Mouse (Mus musculus): ENCODE measurements around the gene Ifih1. TPM values are rescaled to one million over a fixed set of nuclear protein-coding genes. Genes with fewer than 3 reads are reported as not detected.

Gene Ifih1
- polyA plus RNA-seq, 1 experiment from 2014 or later = 0.93 TPM

- Histone ChIP-seq H3K36me3 (replicated peaks) (no peaks in the 10 kb centered on the region), H3K27me3 (replicated peaks) (no peaks in the 10 kb centered on the region), H3K9me3 (no peaks in the 10 kb centered on the region), H3K4me1 (no peaks in the 10 kb centered on the region), H3K27ac (no peak within 1 kb of the TSS), H3K4me2 (no peak within 1 kb of the TSS), H3K9ac (no peak within 1 kb of the TSS), H3K4me3 (no peak within 1 kb of the TSS)
- WGBS = 82% methylated on average over 12 of the region's 12 CpGs
- ATAC-seq (replicated peaks) = no peak
These were observed 72.3 kb downstream of the Ifih1 start, which contains the start of gene Fap for GRCm38 (mm10) chr2:62573753-62574159. Fap (minus strand) TSS chr2:62574075.

DNA sequence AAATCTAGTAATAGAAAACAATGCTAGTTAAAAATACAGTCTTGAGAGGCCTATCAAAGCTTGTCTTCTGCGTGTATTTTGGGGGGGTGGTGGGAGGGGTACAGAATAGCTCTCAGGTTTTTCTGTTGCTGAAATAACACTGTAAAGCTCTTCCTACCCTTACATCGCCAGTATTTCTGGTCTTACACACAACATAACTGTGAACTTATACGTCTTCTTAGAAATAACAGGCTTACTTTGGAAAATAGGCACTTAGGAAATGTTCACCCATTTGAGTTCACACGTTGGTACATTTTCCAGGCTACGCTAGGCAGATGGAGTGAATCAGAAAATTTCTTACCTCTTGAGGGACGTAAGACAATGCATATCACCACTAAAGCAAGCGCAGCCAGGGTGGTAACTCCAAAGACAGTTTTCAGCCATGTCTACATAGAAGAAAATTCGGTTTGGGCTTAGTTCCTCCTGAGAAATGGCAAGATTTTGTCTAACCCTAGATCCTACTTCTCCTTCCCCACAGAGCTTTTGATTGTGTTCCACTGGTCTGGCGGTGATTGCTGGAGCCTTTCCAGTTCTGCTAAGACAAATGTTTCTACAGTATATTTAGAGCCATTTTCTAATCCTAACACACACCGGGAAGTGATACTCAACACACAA lies 72.8 kb downstream of the Ifih1 start:
- Histone ChIP-seq H3K9ac (no peak overlapping the region), H3K27me3 (replicated peaks) (no peaks in the 10 kb centered on the region), H3K4me1 (no peaks in the 10 kb centered on the region), H3K27ac (no peak overlapping the region), H3K4me2 (no peak overlapping the region), H3K36me3 (replicated peaks) (no peaks in the 10 kb centered on the region), H3K9me3 (no peaks in the 10 kb centered on the region), H3K4me3 (no peak overlapping the region)
- WGBS = 85% methylated on average over 10 of the region's 10 CpGs
- no peak for ATAC-seq (replicated peaks)

- WGBS = 87% methylated on average over 1 of the region's 1 CpGs
- Histone ChIP-seq H3K9me3 (no peaks in the 10 kb centered on the region), H3K9ac (no peak overlapping the region), H3K36me3 (replicated peaks) (no peaks in the 10 kb centered on the region), H3K4me2 (no peak overlapping the region), H3K4me3 (no peak overlapping the region), H3K4me1 (no peaks in the 10 kb centered on the region), H3K27ac (no peak overlapping the region), H3K27me3 (replicated peaks) (no peaks in the 10 kb centered on the region)
- no peak for ATAC-seq (replicated peaks)
These were observed 81.4 kb downstream of the Ifih1 start for GRCm38 (mm10) chr2:62564687-62565086.

DNA sequence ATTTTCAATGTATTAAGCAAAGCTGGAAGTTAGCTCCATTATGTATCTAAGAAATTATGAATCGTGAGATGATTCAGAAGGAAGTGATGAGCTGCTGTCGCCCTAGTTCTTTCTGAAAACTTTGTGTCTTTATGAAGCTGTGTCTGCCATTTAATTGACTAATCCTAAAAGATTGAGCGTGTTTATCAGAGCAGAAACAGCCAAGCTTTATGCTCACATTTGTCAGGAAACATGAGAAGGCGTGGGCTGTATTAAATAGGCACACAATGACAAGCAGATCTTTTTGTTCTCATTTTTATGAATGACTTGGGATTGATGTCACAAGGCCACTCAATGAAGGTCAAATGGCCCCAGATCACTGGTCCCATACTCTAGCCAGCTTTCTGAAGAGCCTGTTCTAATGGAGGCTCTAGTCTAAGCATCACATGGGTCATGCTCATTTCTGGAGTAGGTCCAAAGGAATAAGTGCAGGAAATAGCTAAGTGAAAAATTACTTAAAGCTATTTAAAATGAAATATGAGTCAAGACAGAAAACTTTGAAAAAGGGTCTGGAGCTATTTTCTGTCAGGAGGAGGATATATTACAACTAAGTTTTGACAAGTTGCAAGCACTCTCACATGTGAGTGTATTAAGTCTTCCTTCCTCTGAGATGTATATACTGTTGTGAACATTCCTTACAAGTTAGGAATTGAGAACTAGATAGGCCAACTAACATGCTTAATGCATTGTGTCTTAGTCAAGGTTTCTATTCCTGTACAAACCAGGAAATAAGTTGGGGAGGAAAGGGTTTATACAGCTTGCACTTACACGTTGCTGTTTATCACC lies 83.2 kb downstream of the Ifih1 start:
- H3K4me1 ChIP-seq = no peaks in the 10 kb centered on the region
- no peak overlapping the region for H3K4me2 ChIP-seq
- H3K36me3 ChIP-seq (replicated peaks) = no peaks in the 10 kb centered on the region
- ATAC-seq (replicated peaks) = no peak
- no peaks in the 10 kb centered on the region for H3K9me3 ChIP-seq
- no peak overlapping the region for H3K4me3 ChIP-seq
- H3K9ac ChIP-seq = no peak overlapping the region
- WGBS = 63% methylated on average over 5 of the region's 5 CpGs
- H3K27me3 ChIP-seq (replicated peaks) = no peaks in the 10 kb centered on the region
- H3K27ac ChIP-seq = no peak overlapping the region

DNA sequence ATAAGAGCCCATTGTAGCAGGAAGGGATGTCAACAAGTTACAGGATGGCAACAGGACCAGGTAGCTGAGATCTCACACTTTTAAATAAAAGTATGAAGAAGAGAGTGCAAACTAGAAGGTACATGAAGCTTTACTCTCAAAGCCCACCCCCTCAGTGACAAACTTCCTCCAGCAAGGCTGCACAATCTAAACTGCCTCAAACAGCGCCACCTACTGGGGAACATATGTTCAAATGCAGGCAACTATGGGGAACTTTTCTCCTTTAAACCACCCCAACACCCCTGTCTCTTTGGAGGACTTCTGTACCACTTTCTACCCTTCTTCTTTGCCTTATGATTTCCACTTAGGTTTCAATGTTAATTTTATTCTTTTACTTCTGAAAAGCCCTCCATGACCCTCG lies 88.6 kb downstream of the Ifih1 start:
- Histone ChIP-seq H3K36me3 (replicated peaks) (no peaks in the 10 kb centered on the region), H3K4me3 (no peak overlapping the region), H3K9me3 (no peaks in the 10 kb centered on the region), H3K9ac (no peak overlapping the region), H3K27ac (no peak overlapping the region), H3K4me2 (no peak overlapping the region), H3K4me1 (no peaks in the 10 kb centered on the region), H3K27me3 (replicated peaks) (no peaks in the 10 kb centered on the region)
- WGBS = 69% methylated on average over 2 of the region's 2 CpGs
- ATAC-seq (replicated peaks) = no peak

DNA sequence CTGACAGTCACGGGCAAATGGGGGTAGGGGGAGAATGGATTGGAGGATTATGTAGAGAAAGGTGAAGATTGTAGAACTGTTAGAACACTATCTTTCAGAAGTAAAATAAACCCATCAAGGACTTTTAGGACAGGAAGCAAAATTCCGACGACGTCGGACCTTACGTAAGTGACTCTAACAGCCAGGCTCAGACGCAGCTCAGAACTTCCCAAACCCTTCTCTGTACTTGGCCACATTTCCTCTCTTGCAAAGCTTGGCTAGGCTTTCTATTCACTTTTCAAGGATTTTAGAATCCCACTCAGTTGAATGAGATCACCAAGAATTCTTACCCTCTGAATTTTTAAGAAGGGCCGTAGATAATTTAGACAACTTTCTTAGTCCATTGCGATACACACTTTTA lies 89.7 kb downstream of the Ifih1 start:
- 93% methylated on average over 9 of the region's 9 CpGs for WGBS
- Histone ChIP-seq H3K4me1 (no peaks in the 10 kb centered on the region), H3K9ac (no peak overlapping the region), H3K4me2 (no peak overlapping the region), H3K27me3 (replicated peaks) (no peaks in the 10 kb centered on the region), H3K9me3 (no peaks in the 10 kb centered on the region), H3K4me3 (no peak overlapping the region), H3K36me3 (replicated peaks) (no peaks in the 10 kb centered on the region), H3K27ac (no peak overlapping the region)
- no peak for ATAC-seq (replicated peaks)

- Histone ChIP-seq H3K4me1 (no peaks in the 10 kb centered on the region), H3K4me3 (no peak overlapping the region), H3K9me3 (no peaks in the 10 kb centered on the region), H3K4me2 (no peak overlapping the region), H3K36me3 (replicated peaks) (no peaks in the 10 kb centered on the region), H3K27me3 (replicated peaks) (no peaks in the 10 kb centered on the region), H3K27ac (no peak overlapping the region), H3K9ac (no peak overlapping the region)
- WGBS = 83% methylated on average over 3 of the region's 3 CpGs
- ATAC-seq (replicated peaks) = no peak
These were observed 96.4 kb downstream of the Ifih1 start for GRCm38 (mm10) chr2:62549659-62550058.

GRCm38 (mm10) chr2:62549131-62549530 lies 96.9 kb downstream of the Ifih1 start:
- Histone ChIP-seq H3K27me3 (replicated peaks) (no peaks in the 10 kb centered on the region), H3K9me3 (no peaks in the 10 kb centered on the region), H3K4me2 (no peak overlapping the region), H3K36me3 (replicated peaks) (no peaks in the 10 kb centered on the region), H3K4me3 (no peak overlapping the region), H3K27ac (no peak overlapping the region), H3K4me1 (no peaks in the 10 kb centered on the region), H3K9ac (no peak overlapping the region)
- no peak for ATAC-seq (replicated peaks)
- WGBS = 70% methylated on average over 4 of the region's 4 CpGs

GRCm38 (mm10) chr2:62548104-62548503 lies 98.0 kb downstream of the Ifih1 start:
- 92% methylated on average over 5 of the region's 5 CpGs for WGBS
- no peak overlapping the region for H3K27ac ChIP-seq

More at GRCm38 (mm10) chr2:62548104-62548503, 98.0 kb downstream of the Ifih1 start:
- Histone ChIP-seq H3K9ac (no peak overlapping the region), H3K4me1 (no peaks in the 10 kb centered on the region), H3K9me3 (no peaks in the 10 kb centered on the region), H3K4me2 (no peak overlapping the region), H3K36me3 (replicated peaks) (no peaks in the 10 kb centered on the region), H3K27me3 (replicated peaks) (no peaks in the 10 kb centered on the region), H3K4me3 (no peak overlapping the region)
- ATAC-seq (replicated peaks) = no peak

Other genes starting within 250 kb of the Ifih1 start
- gene Dpp4, start 234.0 kb downstream of the Ifih1 start, polyA plus RNA-seq (2015; fragmentation: Nextera tagmentation; extraction: Ambion mirVana) = 2.6 and 3.8 TPM in 2 replicates
- 0.37 and 0.68 TPM in 2 replicates for gene Gcg, start 162.6 kb downstream of the Ifih1 start, polyA plus RNA-seq (2015; fragmentation: Nextera tagmentation; extraction: Ambion mirVana)
- 0.50 and 0.88 TPM in 2 replicates for gene Fap, start 72.2 kb downstream of the Ifih1 start, polyA plus RNA-seq (2015; fragmentation: Nextera tagmentation; extraction: Ambion mirVana)
- 2.7 and 3.4 TPM in 2 replicates for gene Gca, start 18.0 kb upstream of the Ifih1 start, polyA plus RNA-seq (2015; fragmentation: Nextera tagmentation; extraction: Ambion mirVana)